In genomic region chr14:15769846-15770448, GRCm38 (mm10) we compare ENCODE assay signal across 11 mouse cellular contexts.
DNase-seq lines count a peak whose midpoint lies in the region; ATAC-seq lines count a peak whose summit lies in the region.
"Had no signal": no experiment of that assay in that cellular context is flagged by ENCODE, and none has a peak within 500 bp of the region (broad histone marks: within the 10 kb centered on the region; RNA-seq: fewer than 3 reads in every experiment).

No protein-coding gene starts in this region.

- no peak for ATAC-seq in heart, embryonic 11.5 days (replicated peaks; ENCODE audit: insufficient number of reproducible peaks, low FRiP score, low TSS enrichment)
- ATAC-seq in activated CD4-positive, CD25-positive, alpha-beta regulatory T cell, adult 4 months: peak; percentile 91
- ATAC-seq in cerebellum, adult (ENCODE audit: insufficient number of reproducible peaks, low FRiP score, low TSS enrichment): no peak

- H3K4me2 ChIP-seq in heart, embryonic 11.5 days: no peak overlapping the region
- H3K4me2 ChIP-seq: midbrain, embryonic 12.5 days had no signal

- no peak overlapping the region for H3K9ac ChIP-seq in heart, embryonic 11.5 days (ENCODE audit: low read depth, low read length)
- H3K9ac ChIP-seq: midbrain, embryonic 12.5 days had no signal

- H3K4me1 ChIP-seq in heart, embryonic 11.5 days (ENCODE audit: control insufficient read depth, insufficient read depth, low read length): no peaks in the 10 kb centered on the region
- H3K4me1 ChIP-seq: midbrain, embryonic 12.5 days had no signal

- peak; percentile 79 for DNase-seq in heart, adult 11 months
- peak; percentile 3 for DNase-seq in 3T3-L1 (ENCODE audit: low read depth, low spot score)
- peak; percentile 60 to 71 for DNase-seq in natural killer cell, adult 2 months (ENCODE audit: low spot score in 2 of 2)
- DNase-seq in gastrocnemius, postnatal 36 days: no peak
- DNase-seq in right cerebral cortex, postnatal 25 days: no peak
- DNase-seq: cerebellum, postnatal 10 days had no signal

- intact Hi-C loops in gastrocnemius, postnatal 36 days (cut with DNase I): no loop called here

- no peaks in the 10 kb centered on the region for H3K27me3 ChIP-seq in heart, embryonic 11.5 days (ENCODE audit: control insufficient read depth, insufficient read depth, low read length)
- H3K27me3 ChIP-seq: midbrain, embryonic 12.5 days had no signal

- H3K9me3 ChIP-seq in heart, embryonic 11.5 days (replicated peaks; ENCODE audit: control insufficient read depth, low read length): no peaks in the 10 kb centered on the region
- H3K9me3 ChIP-seq: midbrain, embryonic 12.5 days had no signal

- no peak overlapping the region for H3K27ac ChIP-seq in heart, embryonic 11.5 days (ENCODE audit: low read depth, low read length)
- H3K27ac ChIP-seq: heart, adult 2 months; midbrain, embryonic 12.5 days had no signal

- no peak overlapping the region for H3K4me3 ChIP-seq in heart, embryonic 11.5 days (ENCODE audit: low read depth, low read length)
- H3K4me3 ChIP-seq: heart, adult 2 months; midbrain, embryonic 12.5 days had no signal

- WGBS in heart, embryonic 11.5 days (ENCODE audit: insufficient replicate concordance): 66% methylated on average over 6 of the region's 6 CpGs

- H3K36me3 ChIP-seq in heart, embryonic 11.5 days (ENCODE audit: control insufficient read depth, insufficient read depth, low read length): no peaks in the 10 kb centered on the region
- H3K36me3 ChIP-seq: midbrain, embryonic 12.5 days had no signal

Comparison
In these comparisons a context has a peak if more than half of its experiments do, and no peak if none do; other contexts are left out.
1. DNase-seq: peak in heart, adult 11 months (single experiment), 3T3-L1 (single experiment) and natural killer cell, adult 2 months (2 of 2); none in gastrocnemius, postnatal 36 days (0 of 2) and right cerebral cortex, postnatal 25 days (single experiment).